Mouse (Mus musculus) lung, embryonic 14.5 days (tissue): Measurements from ENCODE around the gene Cdca4. TPM values are rescaled to one million over a fixed set of nuclear protein-coding genes. Genes with fewer than 3 reads are reported as not detected.
A peak's percentile ranks its signal among the peaks of the same experiment; 100 is the strongest.

Experiments
- ATAC-seq: fragments of 200-750 bp; cut with Nextera tagmentation; 2 replicates; pipeline ENCODE4 v1.8.0; 2017; ENCODE audit warnings: mild to moderate bottlenecking, moderate TSS enrichment, moderate library complexity; ENCODE audit not compliant: insufficient read depth
- DNase-seq: peaks from one replicate; pipeline ENCODE4 v3.0.0-alpha.2; 2015
- H3K27ac ChIP-seq: fragments of 300-500 bp; sonication (generic); 2 replicates; pipeline ENCODE4 v1.5.1; 2014; ENCODE audit warnings: low read depth, mild to moderate bottlenecking, moderate library complexity
- H3K27me3 ChIP-seq: fragments of 300-500 bp; sonication (generic); 2 replicates; pipeline ENCODE4 v1.6.1; 2014; ENCODE audit warnings: low read length, control low read depth; ENCODE audit not compliant: insufficient read depth
- H3K36me3 ChIP-seq: fragments of 300-500 bp; sonication (generic); 2 replicates; pipeline ENCODE4 v1.6.1; 2014; ENCODE audit warnings: control low read depth; ENCODE audit not compliant: insufficient read depth
- H3K4me1 ChIP-seq: fragments of 300-500 bp; sonication (generic); 2 replicates; pipeline ENCODE4 v1.6.1; 2014; ENCODE audit warnings: antibody characterized with exemption, control low read depth; ENCODE audit not compliant: insufficient read depth
- H3K4me2 ChIP-seq: fragments of 300-500 bp; sonication (generic); 2 replicates; pipeline ENCODE4 v1.6.1; 2014; ENCODE audit warnings: mild to moderate bottlenecking
- H3K4me3 ChIP-seq: fragments of 300-500 bp; sonication (generic); 2 replicates; pipeline ENCODE4 v1.5.1; 2014; ENCODE audit warnings: low read depth, low read length
- H3K9ac ChIP-seq: fragments of 300-500 bp; sonication (generic); 2 replicates; pipeline ENCODE4 v1.6.1; 2014
- H3K9me3 ChIP-seq: fragments of 300-500 bp; sonication (generic); 2 replicates; pipeline ENCODE4 v1.6.1; 2016; ENCODE audit warnings: low read depth, low read length, control low read depth
- CTCF ChIP-seq: IDR thresholded peaks from 2 replicates; pipeline ENCODE4 v1.5.1; 2016; ENCODE audit warnings: antibody characterized with exemption, low read depth
- WGBS: fragments of 180-500 bp; shearing (Covaris S2); extraction: QIAGEN DNeasy Blood & Tissue Kit; methylation state at CpG from one replicate; pipeline ENCODE4 v1.1.7; 2014; 5-methylcytosine and 5-hydroxymethylcytosine counted together
- polyA plus RNA-seq: library from polyadenylated mRNA; unstranded; fragments of >200 nt; fragmentation: Nextera tagmentation; extraction: Ambion mirVana; gene quantifications from 2 replicates; pipeline ENCODE4 v1.2.1, GENCODE M21; 2014

The Cdca4 gene
- polyA plus RNA-seq, 1 experiment from 2014 or later: 153 TPM

DNA sequence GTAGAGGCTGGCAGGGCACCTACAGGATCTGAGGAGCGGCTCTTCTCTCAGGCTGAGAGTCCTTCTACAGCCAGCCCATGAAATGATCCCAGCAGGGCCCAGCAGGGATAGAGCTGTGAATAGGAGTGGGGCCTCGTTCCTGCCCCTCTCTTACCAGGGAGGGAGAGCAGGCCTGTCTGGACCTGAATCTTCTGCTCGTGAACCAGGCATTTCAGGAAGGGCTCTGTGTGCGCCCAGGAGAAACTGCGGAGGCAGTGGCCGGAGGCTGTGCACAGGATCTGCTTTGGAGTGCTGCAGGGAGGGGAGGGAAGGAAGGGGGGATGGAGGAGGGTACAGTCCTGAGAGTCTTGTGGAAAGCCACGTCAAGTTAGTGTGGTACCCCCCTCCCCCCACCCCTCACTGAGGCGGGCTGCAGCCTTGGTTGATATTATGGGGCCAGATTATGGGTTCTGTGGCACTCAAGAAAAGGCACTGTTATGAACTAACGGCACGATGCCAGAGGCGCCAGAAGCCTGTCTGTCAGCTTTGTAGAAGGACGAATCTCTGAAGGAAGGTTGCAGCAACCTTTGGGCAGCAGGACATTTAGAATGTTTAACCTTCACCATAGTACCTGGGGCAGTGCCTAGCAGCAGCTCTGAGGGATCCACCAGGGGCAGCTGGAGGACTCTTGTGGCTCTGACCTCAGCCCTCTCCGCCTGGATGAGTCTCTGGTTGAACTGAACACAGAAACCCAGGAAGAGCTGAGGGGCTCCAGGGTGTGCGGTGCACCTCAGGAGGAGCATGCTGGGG lies 14.3 kb downstream of the Cdca4 start:
- Histone ChIP-seq H3K4me1 (no peaks in the 10 kb centered on the region), H3K9me3 (no peaks in the 10 kb centered on the region), H3K27ac (no peak overlapping the region), H3K4me3 (no peak overlapping the region), H3K9ac (no peak overlapping the region), H3K27me3 (no peaks in the 10 kb centered on the region), H3K36me3 (peaks cover 53% of the 10 kb centered on the region), H3K4me2 (no peak overlapping the region)
- ATAC-seq: no peak
- no peak for DNase-seq
- no peak for TF ChIP-seq CTCF
- WGBS: 68% methylated on average over 14 of the region's 14 CpGs

DNA sequence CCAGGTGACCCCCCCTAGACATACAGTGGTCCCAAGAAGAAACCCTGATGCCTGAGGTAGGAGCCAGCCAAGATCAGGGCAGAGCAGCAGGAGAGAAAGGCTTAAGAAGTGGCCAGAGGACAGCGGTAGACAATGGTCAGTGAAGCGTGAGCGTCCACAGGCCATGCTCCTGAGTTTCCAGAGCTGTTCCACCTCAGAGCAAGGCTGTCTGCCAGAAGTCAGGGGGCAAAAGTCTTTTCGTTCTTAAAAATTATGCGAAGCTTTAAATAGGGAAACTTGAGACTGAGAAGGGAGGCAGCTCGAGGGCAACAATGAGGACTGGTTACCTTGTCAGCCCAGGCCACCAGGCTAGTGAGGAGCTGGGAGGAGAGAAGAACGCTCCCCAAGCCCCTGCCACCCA lies 15.9 kb downstream of the Cdca4 start:
- H3K9me3 ChIP-seq: no peaks in the 10 kb centered on the region
- H3K27ac ChIP-seq: no peak overlapping the region
- H3K27me3 ChIP-seq: no peaks in the 10 kb centered on the region
- H3K9ac ChIP-seq: no peak overlapping the region
- H3K4me1 ChIP-seq: 0 out of 2 replicates have a peak, but pooled peaks cover 3% of the 10 kb centered on the region
- peaks cover 38% of the 10 kb centered on the region for H3K36me3 ChIP-seq
- no peak for ATAC-seq
- 92% methylated on average over 7 of the region's 7 CpGs for WGBS
- H3K4me3 ChIP-seq: no peak overlapping the region
- no peak for DNase-seq
- no peak overlapping the region for H3K4me2 ChIP-seq
- TF ChIP-seq CTCF: no peak

DNA sequence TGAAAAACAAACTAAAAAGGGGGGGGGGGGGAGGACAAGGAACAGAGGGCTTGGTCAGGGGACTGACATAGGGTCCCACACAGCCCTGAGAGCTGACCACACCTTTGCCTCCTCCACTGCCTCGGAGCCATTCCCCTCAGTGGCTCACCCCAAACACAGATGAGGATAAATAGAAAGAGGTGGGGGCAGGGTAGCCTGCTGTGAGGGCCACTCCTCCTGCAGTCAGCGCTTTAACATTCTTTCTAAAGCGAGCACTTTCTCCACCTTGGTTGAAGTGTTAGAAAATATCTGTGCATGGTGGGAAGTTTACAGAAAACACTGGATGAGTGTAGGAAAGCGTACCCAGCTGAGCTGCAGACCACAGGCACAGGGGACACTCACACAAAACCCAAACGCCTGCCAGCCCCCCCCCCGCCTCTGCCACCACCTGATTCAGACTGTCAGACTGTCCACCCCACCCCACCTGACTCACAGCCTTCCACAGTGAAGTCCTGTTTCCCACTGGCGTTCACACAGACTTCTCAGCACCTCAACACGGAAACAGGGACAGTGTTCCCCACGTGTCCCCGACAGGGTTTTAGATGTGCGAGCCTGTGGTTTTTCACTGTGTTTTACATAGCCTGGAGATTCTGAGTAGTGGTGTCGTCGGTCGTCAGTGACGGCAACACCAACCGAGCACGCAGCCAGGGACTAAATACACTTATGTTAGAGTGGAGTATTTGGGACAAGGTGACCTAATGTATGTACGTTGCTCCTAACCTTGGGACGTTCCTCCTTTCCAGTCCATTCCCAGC lies 18.9 kb downstream of the Cdca4 start:
- H3K36me3 ChIP-seq: peaks cover 11% of the 10 kb centered on the region
- no peak for TF ChIP-seq CTCF
- H3K4me2 ChIP-seq: peak overlapping the region; percentile 99
- H3K4me3 ChIP-seq: peak overlapping the region; percentile 64; the same call in 1 of the 2 replicates
- H3K27me3 ChIP-seq: no peaks in the 10 kb centered on the region
- H3K4me1 ChIP-seq: 0 out of 2 replicates have a peak, but pooled peaks cover 3% of the 10 kb centered on the region
- DNase-seq: no peak
- WGBS: 55% methylated on average over 19 of the region's 19 CpGs
- no peaks in the 10 kb centered on the region for H3K9me3 ChIP-seq
- no peak for ATAC-seq
- no peak overlapping the region for H3K27ac ChIP-seq
- no peak overlapping the region for H3K9ac ChIP-seq

DNA sequence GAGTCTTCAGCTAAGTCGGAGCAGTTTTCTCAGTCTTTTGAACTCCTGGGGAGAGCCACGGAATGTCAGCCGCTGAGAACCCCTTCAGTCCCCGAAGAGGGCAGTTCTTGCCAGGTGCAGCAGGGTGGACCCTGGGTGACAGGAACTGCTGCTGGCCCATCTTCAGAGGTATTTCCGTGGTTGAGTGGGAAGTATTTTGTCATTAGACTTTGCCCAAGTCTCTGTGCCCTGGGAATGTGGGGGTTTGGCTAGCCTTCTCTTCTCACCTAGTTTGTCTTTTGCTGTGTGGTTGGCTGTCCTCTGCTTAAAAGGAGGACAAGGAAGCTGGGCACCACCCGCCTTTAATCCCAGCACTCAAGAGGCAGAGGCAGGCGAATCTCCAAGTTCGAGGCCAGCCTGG lies 19.6 kb downstream of the Cdca4 start:
- DNase-seq (no peak), ATAC-seq (no peak)
- H3K4me3 ChIP-seq: peak overlapping the region; percentile 64
- no peaks in the 10 kb centered on the region for H3K9me3 ChIP-seq
- no peak for TF ChIP-seq CTCF
- peak overlapping the region; percentile 99 for H3K4me2 ChIP-seq
- WGBS: 19% methylated on average over 8 of the region's 8 CpGs
- H3K9ac ChIP-seq: peak overlapping the region; percentile 57
- H3K4me1 ChIP-seq: 0 out of 2 replicates have a peak, but pooled peaks cover 3% of the 10 kb centered on the region
- no peak overlapping the region for H3K27ac ChIP-seq
- 0 out of 2 replicates have a peak, but pooled peaks cover 4% of the 10 kb centered on the region for H3K36me3 ChIP-seq
- no peaks in the 10 kb centered on the region for H3K27me3 ChIP-seq

DNA sequence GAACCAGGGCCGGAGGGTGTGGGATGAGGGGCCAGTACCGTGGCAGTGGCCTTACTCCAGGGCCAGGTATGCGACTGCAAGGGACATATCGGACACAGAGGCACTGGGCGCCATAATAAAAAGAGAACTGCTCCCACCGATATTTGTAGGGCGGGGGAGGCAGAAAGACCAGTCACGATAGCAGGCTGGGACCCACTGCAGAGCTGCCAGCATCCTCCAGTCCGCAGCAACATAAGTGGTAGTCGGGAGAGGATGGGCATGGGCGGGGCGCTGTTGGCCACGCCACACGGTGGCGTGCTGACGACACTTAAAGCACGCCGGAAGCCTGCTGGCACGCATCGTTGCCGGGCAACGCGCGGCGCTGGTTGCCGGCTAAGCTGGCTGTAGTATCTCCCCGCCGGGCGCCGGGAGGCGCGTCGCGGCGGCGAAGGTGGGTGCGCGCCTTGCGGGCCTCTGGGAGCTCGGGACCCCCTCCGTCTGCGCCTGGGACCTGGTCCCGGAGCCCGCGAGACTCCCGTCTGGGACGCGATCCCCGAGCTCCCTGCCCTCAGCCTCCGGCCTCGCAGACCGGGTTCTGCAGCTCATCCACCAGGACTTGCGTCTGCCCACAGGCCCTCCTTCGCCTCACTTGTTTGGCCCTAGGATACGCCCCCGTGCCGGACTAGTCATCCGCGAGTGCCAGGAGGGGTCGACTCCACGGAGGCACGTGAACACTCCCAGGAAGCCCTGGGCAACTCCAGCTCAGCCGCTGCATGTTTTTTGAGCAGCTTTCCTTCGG lies 20.4 kb downstream of the Cdca4 start, which contains the start of gene Clba1:
Clba1 (plus strand) TSS at position 351 of the 778 bp plus-strand sequence.
- ATAC-seq: peak; percentile 91
- H3K9me3 ChIP-seq: no peaks in the 10 kb centered on the region
- peak within 1 kb of the TSS; percentile 64 for H3K4me3 ChIP-seq
- peak within 1 kb of the TSS; percentile 99 for H3K4me2 ChIP-seq
- WGBS: 1% methylated on average over 64 of the region's 64 CpGs
- H3K9ac ChIP-seq: peak within 1 kb of the TSS; percentile 57
- no peaks in the 10 kb centered on the region for H3K27me3 ChIP-seq
- H3K36me3 ChIP-seq: no peaks in the 10 kb centered on the region
- H3K4me1 ChIP-seq: 0 out of 2 replicates have a peak, but pooled peaks cover 3% of the 10 kb centered on the region
- DNase-seq: peak; percentile 98
- H3K27ac ChIP-seq: no peak within 1 kb of the TSS
- peak; percentile 68 for TF ChIP-seq CTCF

DNA sequence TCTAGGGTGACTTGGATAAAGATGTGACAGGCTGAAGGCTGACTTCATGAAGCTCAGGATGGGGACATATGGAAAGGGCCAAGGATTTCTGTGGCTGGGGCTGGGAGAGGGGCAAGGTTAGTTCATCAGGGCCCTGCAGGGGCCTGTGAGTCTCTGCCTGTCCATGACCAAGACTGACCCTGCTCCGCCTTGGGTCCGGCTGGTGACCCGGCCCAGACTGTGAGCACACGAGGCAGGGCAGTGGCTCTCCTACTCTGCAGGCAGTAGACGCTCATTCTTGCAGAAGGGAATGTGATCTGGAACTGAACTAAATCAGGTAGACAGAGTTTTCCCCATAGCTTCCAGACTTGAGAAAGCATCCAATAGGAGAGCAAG lies 21.0 kb downstream of the Cdca4 start:
- Histone ChIP-seq H3K36me3 (no peaks in the 10 kb centered on the region), H3K9me3 (no peaks in the 10 kb centered on the region), H3K27me3 (peaks cover under 1% of the 10 kb centered on the region; the same call in 1 of the 2 replicates), H3K4me2 (peak overlapping the region; percentile 99), H3K9ac (peak overlapping the region; percentile 57), H3K4me1 (0 out of 2 replicates have a peak, but pooled peaks cover 3% of the 10 kb centered on the region), H3K4me3 (peak overlapping the region; percentile 64), H3K27ac (no peak overlapping the region)
- 65% methylated on average over 5 of the region's 5 CpGs for WGBS
- no peak for DNase-seq
- ATAC-seq: peak; percentile 30; the same call in 1 of the 2 replicates
- no peak for TF ChIP-seq CTCF
